Mouse (Mus musculus) neural tube, postnatal 0 days (tissue): ENCODE results near the gene Tmem132c. TPM values are rescaled to one million over a fixed set of nuclear protein-coding genes. Genes with fewer than 3 reads are reported as not detected.

Source experiments
- polyA plus RNA-seq: library from polyadenylated mRNA; unstranded; fragments of >200 nt; fragmentation: Nextera tagmentation; extraction: Ambion mirVana; gene quantifications from 2 replicates; pipeline ENCODE4 v1.2.1, GENCODE M21; 2015

Gene Tmem132c
- 12.6 and 15.9 TPM in 2 replicates for polyA plus RNA-seq

DNA sequence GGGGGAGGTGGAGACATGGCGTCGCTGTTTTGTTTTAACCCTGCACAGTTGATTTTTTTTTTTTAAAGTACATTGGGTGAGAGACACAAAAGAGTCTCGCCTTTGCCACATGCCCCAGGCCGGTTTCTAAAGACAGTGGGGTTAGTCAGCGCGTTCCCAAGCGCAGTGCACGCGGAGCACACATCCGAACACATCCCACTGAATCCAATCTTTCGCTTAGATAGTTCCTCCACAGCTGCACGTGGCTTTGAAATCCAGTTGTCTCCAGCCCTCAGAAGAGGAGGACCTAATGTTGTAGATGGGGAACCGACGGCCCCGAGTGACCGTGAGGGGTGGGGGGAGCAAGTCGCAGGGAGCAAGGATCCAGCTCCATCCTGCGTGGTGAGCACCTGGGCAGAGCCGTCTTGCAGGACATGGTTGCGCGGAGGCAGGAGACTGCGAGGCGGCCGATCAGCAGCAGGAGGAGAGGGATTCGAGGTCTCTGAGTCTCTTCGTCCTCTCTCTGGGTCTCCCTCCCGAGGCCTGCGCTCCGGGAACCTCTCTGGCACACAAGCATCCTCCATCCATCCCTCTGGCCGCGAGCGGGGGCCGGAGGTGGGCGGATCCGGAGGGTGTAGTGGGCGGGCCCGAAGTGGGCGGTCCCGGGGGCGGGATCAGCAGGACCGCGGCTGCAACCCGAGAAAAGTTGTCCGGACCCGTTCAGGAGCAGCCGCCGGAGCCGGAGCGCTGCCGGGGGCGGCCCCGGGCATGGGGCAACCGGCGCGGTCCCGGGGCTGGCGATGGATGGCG, at the start of gene Tmem132c:
TSS of gene Tmem132c (plus strand) at position 673 of the 789 bp plus-strand sequence.

